Mouse (Mus musculus) myocyte (in vitro differentiated cells): ENCODE measurements around the gene Mapk7. TPM values are rescaled to one million over a fixed set of nuclear protein-coding genes. Genes with fewer than 3 reads are reported as not detected.

Source experiments
- H3K27me3 ChIP-seq: one replicate; pipeline ENCODE4 v1.6.1; 2011; ENCODE audit not compliant: control insufficient read depth, insufficient read depth, insufficient read length
- H3K36me3 ChIP-seq: one replicate; pipeline ENCODE4 v1.6.1; 2011; ENCODE audit not compliant: control insufficient read depth, insufficient read depth
- H3K4me2 ChIP-seq: one replicate; pipeline ENCODE4 v1.6.1; 2011; ENCODE audit warnings: low read depth, control low read depth
- H3K4me3 ChIP-seq: one replicate; pipeline ENCODE4 v1.5.1; 2011; ENCODE audit warnings: mild to moderate bottlenecking, control low read depth, moderate library complexity
- H3K79me2 ChIP-seq: one replicate; pipeline ENCODE4 v1.6.1; 2011; ENCODE audit not compliant: control insufficient read depth, insufficient read depth
- H3ac ChIP-seq: one replicate; pipeline ENCODE4 v1.6.1; 2011; ENCODE audit not compliant: control insufficient read depth, insufficient read length
- CEBPB ChIP-seq: IDR thresholded peaks from 2 replicates; pipeline ENCODE4 v1.6.1; 2011; ENCODE audit warnings: mild to moderate bottlenecking, moderate library complexity; ENCODE audit not compliant: poor library complexity, insufficient read depth, severe bottlenecking
- E2F4 ChIP-seq: IDR thresholded peaks from one replicate; pipeline ENCODE4 v1.6.1; 2011; ENCODE audit warnings: mild to moderate bottlenecking, control low read depth, moderate library complexity; ENCODE audit not compliant: insufficient read depth
- MAX ChIP-seq: IDR thresholded peaks from one replicate; pipeline ENCODE4 v1.6.1; 2011; ENCODE audit warnings: low read depth, mild to moderate bottlenecking, control low read depth
- MYOD1 ChIP-seq, 3 experiments: IDR thresholded peaks; one replicate each; pipeline ENCODE4 v1.6.1; 2011; ENCODE audit warnings: control low read depth in 2 of 3, low read depth in 2 of 3, mild to moderate bottlenecking in 2 of 3, moderate library complexity in 1 of 3; ENCODE audit not compliant: insufficient read length in 2 of 3, control insufficient read depth in 1 of 3
- MYOG ChIP-seq, 3 experiments: IDR thresholded peaks; one replicate each; pipeline ENCODE4 v1.6.1; 2011; ENCODE audit warnings: control low read depth in 2 of 3, low read depth in 2 of 3, mild to moderate bottlenecking in 2 of 3; ENCODE audit not compliant: insufficient read length in 2 of 3, control insufficient read depth in 1 of 3, insufficient read depth in 1 of 3
- POLR2A ChIP-seq: IDR thresholded peaks from one replicate; pipeline ENCODE4 v1.6.1; 2011; ENCODE audit warnings: low read depth, mild to moderate bottlenecking, control low read depth, moderate library complexity; ENCODE audit not compliant: insufficient read length
- POLR2AphosphoS2 ChIP-seq: IDR thresholded peaks from one replicate; pipeline ENCODE4 v1.6.1; 2011; ENCODE audit warnings: low read depth, control low read depth; ENCODE audit not compliant: insufficient read length
- REST ChIP-seq: IDR thresholded peaks from one replicate; pipeline ENCODE4 v1.6.1; 2011; ENCODE audit warnings: mild to moderate bottlenecking, control low read depth, moderate library complexity; ENCODE audit not compliant: insufficient read depth, insufficient read length
- SRF ChIP-seq: IDR thresholded peaks from one replicate; pipeline ENCODE4 v1.6.1; 2011; ENCODE audit warnings: low read depth; ENCODE audit not compliant: control insufficient read depth, insufficient read length
- TCF12 ChIP-seq: IDR thresholded peaks from one replicate; pipeline ENCODE4 v1.6.1; 2011; ENCODE audit warnings: mild to moderate bottlenecking, control low read depth; ENCODE audit not compliant: poor library complexity, insufficient read depth, severe bottlenecking
- TCF3 ChIP-seq: IDR thresholded peaks from one replicate; pipeline ENCODE4 v1.6.1; 2011; ENCODE audit warnings: low read depth, control low read depth; ENCODE audit not compliant: insufficient read length
- USF1 ChIP-seq: IDR thresholded peaks from one replicate; pipeline ENCODE4 v1.6.1; 2011; ENCODE audit warnings: low read depth, mild to moderate bottlenecking, control low read depth, moderate library complexity
- polyA plus RNA-seq: library from polyadenylated mRNA; unstranded; fragments of >200 nt; fragmentation: generic; extraction: Trizol; gene quantifications from one replicate; pipeline ENCODE4 v1.2.1, GENCODE M21; 2012; ENCODE audit warnings: missing spikeins

The Mapk7 gene
- polyA plus RNA-seq = 16.5 TPM

DNA sequence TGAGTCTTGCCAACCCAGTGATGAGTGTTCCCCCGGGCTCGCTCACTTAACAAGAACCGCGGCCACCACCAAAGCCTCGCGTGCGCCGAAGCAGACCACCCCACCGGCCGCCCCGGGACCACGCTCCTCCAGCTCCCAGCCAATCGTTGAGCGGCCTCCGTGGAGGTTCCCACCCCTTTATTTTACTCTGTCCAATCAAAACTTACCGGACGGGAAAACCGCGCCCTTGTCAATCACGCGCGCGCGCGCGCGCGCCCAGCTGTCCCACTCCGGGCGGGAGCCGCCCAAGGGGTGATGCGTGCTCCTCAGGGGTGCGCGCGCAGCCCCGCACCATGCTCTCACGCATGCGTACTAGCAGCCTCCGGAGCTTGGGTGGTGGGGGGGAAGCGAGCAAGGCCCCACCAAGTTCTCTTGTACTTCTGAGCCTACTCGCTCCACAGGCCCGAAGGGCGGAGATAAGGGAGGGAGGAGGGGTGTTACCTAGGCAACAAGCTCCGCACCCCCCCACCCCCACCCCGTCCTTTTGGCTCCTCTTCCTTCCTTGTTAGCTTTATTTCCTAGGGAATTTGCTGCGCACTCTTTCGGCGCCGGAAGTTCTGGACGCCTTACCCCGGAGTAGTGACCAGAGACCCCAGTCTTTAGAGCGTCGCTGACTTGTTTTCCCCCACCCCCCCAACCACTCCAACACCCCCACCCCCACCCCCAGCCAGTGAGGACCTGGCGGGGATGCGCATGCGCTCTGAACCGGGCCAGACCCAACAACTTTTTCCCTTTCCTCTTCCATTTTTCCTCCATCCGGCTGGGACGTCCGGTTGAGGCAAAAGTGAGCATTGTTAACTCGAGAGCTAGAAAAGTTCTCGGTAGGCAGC, at the start of gene Mapk7:
TSS of gene Mapk7 (minus strand) at position 278 of the 869 bp plus-strand sequence.
- peaks cover 5% of the 10 kb centered on the region for H3K36me3 ChIP-seq
- H3K4me3 ChIP-seq = peak within 1 kb of the TSS; percentile 64
- no peaks in the 10 kb centered on the region for H3K27me3 ChIP-seq
- peak within 1 kb of the TSS; percentile 99 for H3K4me2 ChIP-seq
- peak within 1 kb of the TSS; percentile 14 for H3ac ChIP-seq
- TF ChIP-seq MYOD1 (IDR thresholded peaks at IDR 0.05; ENCODE audit: control insufficient read depth in 1 of 3, insufficient read length in 2 of 3, low read depth in 2 of 3) (peak in 2 of 3 experiments; percentile 51 to 79), REST (no peak), MYOG (IDR thresholded peaks at IDR 0.05; ENCODE audit: control insufficient read depth in 1 of 3, insufficient read depth in 1 of 3, insufficient read length in 2 of 3, low read depth in 2 of 3) (peak; percentile 16 to 80 (median 60)), POLR2A (peak; percentile 63), POLR2AphosphoS2 (peak; percentile 28)
- H3K79me2 ChIP-seq = peaks cover 15% of the 10 kb centered on the region

GRCm38 (mm10) chr11:61541106-61541505, 46.9 kb upstream of the Mapk7 start:
- H3K79me2 ChIP-seq = no peaks in the 10 kb centered on the region
- H3K4me3 ChIP-seq = no peak overlapping the region
- peaks cover 8% of the 10 kb centered on the region for H3K36me3 ChIP-seq
- no peak overlapping the region for H3K4me2 ChIP-seq
- H3K27me3 ChIP-seq = no peaks in the 10 kb centered on the region
- no peak for TF ChIP-seq SRF
- no peak for TF ChIP-seq USF1
- no peak for TF ChIP-seq MAX
- TF ChIP-seq E2F4 = no peak
- TF ChIP-seq TCF12 = no peak
- TF ChIP-seq REST = no peak
- no peak for TF ChIP-seq TCF3
- no peak for TF ChIP-seq CEBPB
- no peak for TF ChIP-seq MYOD1 (IDR thresholded peaks at IDR 0.05; ENCODE audit: control insufficient read depth in 1 of 3, insufficient read length in 2 of 3, low read depth in 2 of 3)
- no peak for TF ChIP-seq POLR2A
- no peak for TF ChIP-seq MYOG (IDR thresholded peaks at IDR 0.05; ENCODE audit: control insufficient read depth in 1 of 3, insufficient read depth in 1 of 3, insufficient read length in 2 of 3, low read depth in 2 of 3)
- no peak overlapping the region for H3ac ChIP-seq

DNA sequence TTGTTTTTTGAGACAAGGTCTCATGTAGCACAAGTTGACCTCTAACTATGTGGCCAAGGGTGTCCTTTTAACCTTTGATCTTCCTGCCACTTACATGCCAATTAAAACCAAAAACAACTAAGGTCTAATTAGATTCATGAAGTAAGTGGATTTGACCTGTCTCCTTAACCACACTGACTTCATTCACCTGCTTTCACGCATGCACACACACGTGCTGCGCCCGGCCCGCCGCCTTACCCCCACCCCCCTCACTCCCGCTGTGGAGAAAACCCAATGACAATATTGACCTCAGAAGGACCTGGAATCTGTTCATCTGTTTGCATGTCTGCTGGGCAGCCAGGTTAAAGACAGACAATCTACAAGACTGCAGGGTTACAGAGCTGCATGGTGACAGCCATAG, 46.4 kb upstream of the Mapk7 start:
- Histone ChIP-seq H3K27me3 (no peaks in the 10 kb centered on the region), H3ac (no peak overlapping the region), H3K4me3 (no peak overlapping the region), H3K79me2 (no peaks in the 10 kb centered on the region), H3K4me2 (no peak overlapping the region), H3K36me3 (peaks cover 8% of the 10 kb centered on the region)
- TF ChIP-seq SRF (no peak), MYOD1 (IDR thresholded peaks at IDR 0.05; ENCODE audit: control insufficient read depth in 1 of 3, insufficient read length in 2 of 3, low read depth in 2 of 3) (no peak), MYOG (IDR thresholded peaks at IDR 0.05; ENCODE audit: control insufficient read depth in 1 of 3, insufficient read depth in 1 of 3, insufficient read length in 2 of 3, low read depth in 2 of 3) (no peak), TCF12 (no peak), TCF3 (no peak), USF1 (no peak), CEBPB (no peak), E2F4 (no peak), MAX (no peak), POLR2AphosphoS2 (no peak), POLR2A (no peak), REST (no peak)

DNA sequence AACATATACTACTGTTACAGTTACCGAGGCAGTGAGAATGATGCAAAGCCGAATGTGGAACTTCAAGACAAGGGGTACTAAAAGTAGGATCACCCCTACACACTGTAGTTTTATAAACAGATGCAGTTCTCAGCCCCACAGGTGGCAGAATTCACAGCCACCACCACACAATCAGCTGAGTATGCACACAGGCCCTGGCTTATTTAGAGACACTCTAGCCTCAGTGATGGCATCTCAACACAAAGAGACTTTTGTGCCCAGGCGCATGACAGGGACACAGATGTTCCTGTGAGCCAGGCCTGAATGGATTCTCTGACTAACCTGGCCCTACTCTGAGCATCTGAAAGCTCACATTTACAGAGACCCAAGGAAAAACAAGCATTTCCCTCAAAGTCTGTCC, 43.2 kb upstream of the Mapk7 start:
- no peak overlapping the region for H3ac ChIP-seq

DNA sequence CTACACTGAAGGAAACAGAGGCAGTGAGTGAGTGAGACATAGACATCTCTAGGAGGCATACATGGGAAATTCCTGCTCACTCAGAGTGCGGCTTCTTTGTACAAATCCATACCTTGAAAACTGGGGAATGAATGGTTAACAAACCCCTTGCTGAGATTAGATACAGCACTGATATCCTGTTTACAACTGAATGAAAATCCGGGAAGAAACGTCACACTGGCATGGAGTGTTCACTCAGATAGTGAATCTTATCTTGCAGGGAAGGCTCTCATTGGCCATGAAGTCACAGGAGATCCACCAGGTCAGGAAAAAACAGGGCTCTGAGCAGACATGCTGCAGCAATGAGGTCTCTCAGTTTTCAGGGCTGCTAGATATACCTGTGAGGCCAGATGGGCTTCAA, 42.7 kb upstream of the Mapk7 start:
- TF ChIP-seq MAX (no peak), SRF (no peak), POLR2AphosphoS2 (no peak), POLR2A (no peak), MYOG (IDR thresholded peaks at IDR 0.05; ENCODE audit: control insufficient read depth in 1 of 3, insufficient read depth in 1 of 3, insufficient read length in 2 of 3, low read depth in 2 of 3) (no peak), MYOD1 (IDR thresholded peaks at IDR 0.05; ENCODE audit: control insufficient read depth in 1 of 3, insufficient read length in 2 of 3, low read depth in 2 of 3) (no peak), REST (no peak), TCF3 (no peak)
- no peaks in the 10 kb centered on the region for H3K36me3 ChIP-seq
- H3K27me3 ChIP-seq = no peaks in the 10 kb centered on the region

More for the DNA sequence above, 43.2 kb upstream of the Mapk7 start:
- no peak overlapping the region for H3K4me2 ChIP-seq
- H3K36me3 ChIP-seq = no peaks in the 10 kb centered on the region
- H3K4me3 ChIP-seq = no peak overlapping the region
- TF ChIP-seq MYOG (IDR thresholded peaks at IDR 0.05; ENCODE audit: control insufficient read depth in 1 of 3, insufficient read depth in 1 of 3, insufficient read length in 2 of 3, low read depth in 2 of 3) (no peak), POLR2AphosphoS2 (no peak), USF1 (no peak), E2F4 (no peak), MAX (no peak), REST (no peak), SRF (no peak), CEBPB (no peak), MYOD1 (IDR thresholded peaks at IDR 0.05; ENCODE audit: control insufficient read depth in 1 of 3, insufficient read length in 2 of 3, low read depth in 2 of 3) (no peak)
- no peaks in the 10 kb centered on the region for H3K27me3 ChIP-seq
- no peaks in the 10 kb centered on the region for H3K79me2 ChIP-seq

More for the DNA sequence above, 42.7 kb upstream of the Mapk7 start:
- no peak overlapping the region for H3K4me3 ChIP-seq
- H3K4me2 ChIP-seq = no peak overlapping the region
- H3ac ChIP-seq = no peak overlapping the region
- no peaks in the 10 kb centered on the region for H3K79me2 ChIP-seq
